Mouse (Mus musculus) cerebellum, postnatal 25 days (tissue): ENCODE data around the gene Kcnk10.

Experiments used
- DNase-seq, 2 experiments: peaks; one replicate each; pipeline ENCODE4 v3.0.0; 2021; ENCODE audit warnings: mixed read lengths in 2 of 2

Kcnk10 gene

DNA sequence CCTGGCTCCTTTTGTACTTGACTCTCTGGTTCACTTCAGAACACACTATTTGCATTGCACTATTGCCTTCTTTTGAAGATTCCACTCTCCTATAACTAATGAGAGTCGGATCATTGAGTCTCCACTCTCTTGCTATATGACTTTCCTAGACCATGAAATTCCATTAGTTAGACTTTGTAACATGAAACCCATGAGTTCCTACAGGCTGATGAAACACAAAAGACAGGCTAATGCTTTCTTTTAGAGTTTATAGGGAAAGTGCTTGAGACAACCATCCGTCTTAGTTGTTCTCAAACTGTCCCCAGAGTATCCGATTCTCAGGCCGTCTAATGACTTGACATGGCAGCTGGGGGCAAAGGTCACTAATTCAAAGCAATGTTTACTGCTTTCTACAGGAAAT lies 172.0 kb downstream of the Kcnk10 start:
- no peak for DNase-seq

DNA sequence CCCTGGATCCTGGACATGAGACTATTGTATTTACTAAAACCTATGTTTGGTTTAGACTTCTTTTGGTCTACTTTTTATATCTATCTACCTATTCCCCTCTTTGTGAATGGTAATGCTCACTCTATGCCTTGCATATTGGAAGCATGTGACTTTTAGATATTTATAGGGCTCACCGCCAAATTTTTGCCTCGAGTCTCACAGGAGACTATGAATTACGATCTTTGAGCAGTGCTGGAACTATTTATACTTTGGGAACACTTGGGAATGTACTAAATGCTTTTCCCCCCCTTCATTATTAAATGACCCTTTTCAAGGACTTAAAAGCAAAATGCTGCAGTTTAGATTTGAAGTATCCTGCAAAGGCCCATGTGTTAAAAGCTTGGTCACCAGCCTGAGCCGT lies 181.5 kb downstream of the Kcnk10 start:
- DNase-seq, result no peak

DNA sequence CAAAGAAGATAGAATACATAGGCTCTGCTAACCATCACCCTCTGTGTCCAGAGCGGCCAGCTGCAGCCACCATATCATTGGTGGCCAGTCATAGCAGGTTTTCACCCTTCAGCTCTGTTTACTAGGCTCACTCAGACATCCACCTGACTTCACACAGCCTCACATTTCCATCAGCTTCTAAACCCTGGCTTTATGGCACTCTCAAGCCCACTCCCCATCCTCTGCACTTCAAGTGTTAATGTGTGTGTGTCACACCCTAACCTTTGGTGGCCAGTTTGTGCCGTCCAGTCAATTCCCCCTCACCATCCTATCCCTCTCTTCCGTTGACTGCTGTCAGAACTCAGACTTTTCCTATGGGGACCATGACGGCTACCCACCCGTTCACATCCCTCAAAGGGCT lies 184.0 kb downstream of the Kcnk10 start:
- no peak for DNase-seq

DNA sequence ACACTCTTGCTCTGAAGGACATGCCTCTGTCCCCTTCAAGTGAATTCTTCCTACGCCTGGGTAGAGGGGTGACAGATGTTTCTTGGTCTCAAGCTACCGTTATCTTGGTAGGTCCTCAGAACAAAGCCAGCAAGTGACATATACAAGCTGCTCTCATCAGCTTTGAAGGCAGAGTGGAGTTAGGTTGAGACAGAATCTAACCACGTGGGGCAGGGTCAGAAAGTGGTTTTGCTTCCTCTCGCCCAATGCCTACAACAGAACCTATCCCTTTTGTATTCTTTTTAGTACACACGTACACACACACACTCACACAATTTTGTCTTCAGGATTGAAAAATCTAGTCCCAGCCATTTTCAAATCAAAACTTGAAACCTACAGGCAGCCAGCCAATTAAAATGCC lies 186.8 kb downstream of the Kcnk10 start:
- no peak for DNase-seq

DNA sequence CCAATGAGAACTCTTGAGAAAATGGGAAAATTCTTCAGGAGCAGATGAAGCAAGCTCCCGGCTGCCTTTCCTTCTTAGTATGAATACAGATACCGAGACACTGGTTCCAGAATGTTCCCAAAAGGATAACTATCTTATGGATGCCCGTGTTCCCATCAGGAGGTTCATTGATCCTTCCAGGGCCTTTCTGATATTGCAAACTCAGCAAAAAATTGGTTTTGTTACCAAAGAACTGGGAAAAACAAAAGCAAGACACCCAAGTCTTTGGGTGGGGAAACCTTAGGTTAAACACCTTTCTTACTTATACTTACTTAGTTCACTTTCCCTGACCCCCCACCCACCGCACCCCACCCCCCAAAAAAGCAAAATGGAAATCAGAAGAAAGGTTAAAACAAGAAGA lies 188.5 kb downstream of the Kcnk10 start:
- DNase-seq, result no peak
